Mouse (Mus musculus): ENCODE measurements at regions not wholly inside any gene's neighbourhood (a gene's known extent, or its start where the extent isn't known, plus 50 kb on each side); places are given as distances from the start of the nearest gene placed in this dataset.
A peak's percentile ranks its signal among the peaks of the same experiment; 100 is the strongest.

DNA sequence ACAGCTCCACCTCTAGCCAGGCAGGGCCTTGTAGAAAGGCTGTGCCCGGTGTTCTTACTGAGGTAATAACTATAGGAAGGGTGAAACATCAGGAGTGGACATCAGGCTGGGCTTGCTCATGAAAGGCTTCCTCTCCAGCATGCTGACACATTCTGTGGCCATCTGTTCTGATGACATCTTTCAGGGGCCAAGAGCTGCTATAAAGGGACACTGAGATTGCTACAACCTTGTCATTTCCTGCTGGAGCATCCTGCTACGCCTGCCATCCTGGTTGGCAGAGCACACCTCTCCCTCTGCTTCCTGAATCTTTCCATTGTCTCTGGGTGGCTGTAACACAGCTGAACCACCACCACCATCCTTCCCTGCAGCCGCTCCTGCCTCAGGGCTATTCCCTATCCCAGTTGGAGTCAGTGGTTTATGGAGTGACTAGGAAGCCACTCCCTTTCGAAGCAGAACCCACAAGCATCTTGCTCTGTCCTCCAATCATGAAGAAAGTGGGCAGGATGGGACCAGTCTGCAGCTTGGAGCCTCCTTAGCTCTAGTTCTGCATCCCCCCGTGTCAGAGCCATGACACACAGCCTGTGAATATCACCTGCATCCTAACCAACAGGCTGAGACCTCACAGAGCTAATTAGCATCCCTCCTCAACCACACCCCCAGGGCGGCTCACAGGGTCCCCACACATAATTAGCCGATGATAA lies 154.6 kb downstream of the Irx2 start:
- Histone ChIP-seq H3K9me3 (ENCODE audit: control insufficient read depth, low read length) (no peaks in the 10 kb centered on the region), H3K4me3 (ENCODE audit: low read depth, low read length) (no peak overlapping the region), H3K9ac (ENCODE audit: low read depth, low read length) (no peak overlapping the region), H3K27me3 (ENCODE audit: control insufficient read depth, insufficient read depth, low read length) (no peaks in the 10 kb centered on the region), H3K4me2 (replicated peaks; ENCODE audit: low read depth, low read length) (no peak overlapping the region), H3K27ac (ENCODE audit: low read depth, low read length) (no peak overlapping the region), H3K4me1 (replicated peaks; ENCODE audit: control insufficient read depth, insufficient read depth, low read length) (no peaks in the 10 kb centered on the region), H3K36me3 (ENCODE audit: control insufficient read depth, insufficient read depth, low read length) (no peaks in the 10 kb centered on the region)
- no peak for DNase-seq (ENCODE audit: low spot score)
- 72% methylated on average over 7 of the region's 7 CpGs for WGBS
- ATAC-seq (ENCODE audit: low FRiP score): no peak

DNA sequence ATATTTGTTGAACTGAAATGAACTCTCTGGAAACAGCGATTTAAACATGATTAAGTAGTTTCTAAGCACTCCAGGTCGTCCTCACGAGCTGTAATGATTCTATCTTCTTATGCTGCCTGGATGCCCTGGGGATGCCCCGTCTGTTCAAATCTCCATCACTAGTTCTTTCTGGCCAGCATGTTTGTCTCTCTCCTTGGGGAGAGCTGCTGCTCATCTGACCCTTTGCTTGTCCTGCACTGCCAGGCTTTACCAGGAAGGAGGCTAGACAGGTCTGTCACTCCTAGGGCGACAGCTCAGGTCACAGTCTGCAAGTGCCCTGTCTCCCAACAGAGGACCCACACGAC lies 155.1 kb downstream of the Irx2 start:
- no peak for DNase-seq (ENCODE audit: low spot score)
- no peak overlapping the region for H3K4me2 ChIP-seq (replicated peaks; ENCODE audit: low read depth, low read length)
- no peak overlapping the region for H3K4me3 ChIP-seq (ENCODE audit: low read depth, low read length)
- H3K9me3 ChIP-seq (ENCODE audit: control insufficient read depth, low read length): no peaks in the 10 kb centered on the region
- WGBS: 65% methylated on average over 6 of the region's 6 CpGs
- no peak overlapping the region; the same call in 1 of the 2 replicates for H3K9ac ChIP-seq (ENCODE audit: low read depth, low read length)
- H3K27ac ChIP-seq (ENCODE audit: low read depth, low read length): no peak overlapping the region
- ATAC-seq (ENCODE audit: low FRiP score): no peak
- no peaks in the 10 kb centered on the region for H3K27me3 ChIP-seq (ENCODE audit: control insufficient read depth, insufficient read depth, low read length)
- H3K4me1 ChIP-seq (replicated peaks; ENCODE audit: control insufficient read depth, insufficient read depth, low read length): no peaks in the 10 kb centered on the region
- no peaks in the 10 kb centered on the region for H3K36me3 ChIP-seq (ENCODE audit: control insufficient read depth, insufficient read depth, low read length)

DNA sequence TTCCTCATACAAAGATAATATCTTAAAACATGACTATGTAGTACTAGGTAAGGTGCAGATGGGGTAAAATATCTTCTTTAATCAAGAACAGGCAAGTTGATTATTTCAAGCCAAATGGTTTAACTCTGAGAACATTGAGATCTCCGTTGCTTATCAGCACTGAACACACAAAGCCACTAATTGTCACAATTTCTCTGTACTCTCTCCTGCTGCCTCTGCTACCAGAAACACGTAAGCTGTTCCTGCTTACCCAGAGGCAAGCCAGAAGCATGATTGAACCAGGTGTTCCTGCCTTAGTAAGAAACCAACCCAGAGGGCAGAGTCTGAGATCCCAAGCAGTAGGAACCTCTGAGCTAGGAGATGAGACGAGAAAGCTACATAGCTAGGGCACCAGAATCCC lies 164.1 kb downstream of the Irx2 start:
- Histone ChIP-seq H3K9me3 (ENCODE audit: control insufficient read depth, low read length) (no peaks in the 10 kb centered on the region), H3K4me3 (ENCODE audit: low read depth, low read length) (no peak overlapping the region), H3K27me3 (ENCODE audit: control insufficient read depth, insufficient read depth, low read length) (no peaks in the 10 kb centered on the region), H3K4me2 (replicated peaks; ENCODE audit: low read depth, low read length) (no peak overlapping the region), H3K4me1 (replicated peaks; ENCODE audit: control insufficient read depth, insufficient read depth, low read length) (no peaks in the 10 kb centered on the region), H3K9ac (ENCODE audit: low read depth, low read length) (no peak overlapping the region), H3K36me3 (ENCODE audit: control insufficient read depth, insufficient read depth, low read length) (no peaks in the 10 kb centered on the region), H3K27ac (ENCODE audit: low read depth, low read length) (no peak overlapping the region)
- WGBS: 79% methylated on average over 3 of the region's 3 CpGs
- DNase-seq (ENCODE audit: low spot score): no peak
- no peak for ATAC-seq (ENCODE audit: low FRiP score)

DNA sequence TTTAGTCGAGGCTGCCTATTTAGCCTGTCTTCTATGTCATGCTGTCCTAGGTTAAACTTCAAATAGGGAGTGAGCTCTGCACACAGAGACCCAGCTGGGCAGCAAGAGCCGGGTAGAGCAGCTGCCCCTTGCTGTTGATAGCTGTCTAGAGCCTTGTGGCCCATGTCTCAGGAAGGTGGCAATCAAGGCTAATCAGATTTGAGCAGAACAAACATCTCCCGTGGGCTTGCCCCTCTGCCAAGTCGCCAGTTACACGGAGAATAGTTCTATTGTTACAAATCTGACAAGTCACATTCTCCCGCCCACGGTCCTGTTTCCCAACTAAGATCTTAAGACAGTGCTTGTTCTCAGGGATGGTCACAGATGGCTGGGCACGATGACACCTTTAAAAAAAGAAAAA lies 171.4 kb downstream of the Irx2 start:
- 13% methylated on average over 8 of the region's 8 CpGs for WGBS
- Histone ChIP-seq H3K27ac (ENCODE audit: low read depth, low read length) (no peak overlapping the region), H3K4me1 (replicated peaks; ENCODE audit: control insufficient read depth, insufficient read depth, low read length) (no peaks in the 10 kb centered on the region), H3K4me2 (replicated peaks; ENCODE audit: low read depth, low read length) (no peak overlapping the region), H3K9me3 (ENCODE audit: control insufficient read depth, low read length) (no peaks in the 10 kb centered on the region), H3K27me3 (ENCODE audit: control insufficient read depth, insufficient read depth, low read length) (no peaks in the 10 kb centered on the region; the same call in 1 of the 2 replicates), H3K36me3 (ENCODE audit: control insufficient read depth, insufficient read depth, low read length) (no peaks in the 10 kb centered on the region), H3K4me3 (ENCODE audit: low read depth, low read length) (no peak overlapping the region), H3K9ac (ENCODE audit: low read depth, low read length) (no peak overlapping the region)
- DNase-seq (ENCODE audit: low spot score) (peak; percentile 19), ATAC-seq (ENCODE audit: low FRiP score) (no peak)

DNA sequence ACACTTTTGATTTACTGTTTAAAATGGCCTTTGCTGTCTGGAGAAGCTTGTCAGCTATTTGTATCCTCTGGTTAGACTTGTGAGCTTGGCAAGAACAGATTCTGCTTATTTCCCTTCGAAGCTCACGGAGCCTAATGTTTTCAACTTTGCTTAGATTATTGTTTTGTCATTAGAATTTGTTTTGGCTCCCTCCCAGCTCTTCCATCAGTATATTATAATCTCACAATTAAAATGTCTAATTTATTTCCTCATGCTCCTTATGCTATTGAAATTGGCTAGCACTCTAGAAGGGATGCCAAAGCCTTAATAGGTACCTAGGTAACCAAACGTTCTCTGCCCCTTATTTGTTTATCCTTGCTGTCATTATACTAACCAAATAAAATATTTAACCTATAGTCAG lies 171.9 kb downstream of the Irx2 start:
- WGBS: 66% methylated on average over 3 of the region's 3 CpGs
- Histone ChIP-seq H3K36me3 (ENCODE audit: control insufficient read depth, insufficient read depth, low read length) (no peaks in the 10 kb centered on the region), H3K9ac (ENCODE audit: low read depth, low read length) (no peak overlapping the region), H3K4me3 (ENCODE audit: low read depth, low read length) (no peak overlapping the region), H3K27me3 (ENCODE audit: control insufficient read depth, insufficient read depth, low read length) (no peaks in the 10 kb centered on the region; the same call in 1 of the 2 replicates), H3K9me3 (ENCODE audit: control insufficient read depth, low read length) (no peaks in the 10 kb centered on the region), H3K27ac (ENCODE audit: low read depth, low read length) (no peak overlapping the region), H3K4me1 (replicated peaks; ENCODE audit: control insufficient read depth, insufficient read depth, low read length) (no peaks in the 10 kb centered on the region), H3K4me2 (replicated peaks; ENCODE audit: low read depth, low read length) (no peak overlapping the region)
- ATAC-seq (ENCODE audit: low FRiP score): no peak
- DNase-seq (ENCODE audit: low spot score): no peak

DNA sequence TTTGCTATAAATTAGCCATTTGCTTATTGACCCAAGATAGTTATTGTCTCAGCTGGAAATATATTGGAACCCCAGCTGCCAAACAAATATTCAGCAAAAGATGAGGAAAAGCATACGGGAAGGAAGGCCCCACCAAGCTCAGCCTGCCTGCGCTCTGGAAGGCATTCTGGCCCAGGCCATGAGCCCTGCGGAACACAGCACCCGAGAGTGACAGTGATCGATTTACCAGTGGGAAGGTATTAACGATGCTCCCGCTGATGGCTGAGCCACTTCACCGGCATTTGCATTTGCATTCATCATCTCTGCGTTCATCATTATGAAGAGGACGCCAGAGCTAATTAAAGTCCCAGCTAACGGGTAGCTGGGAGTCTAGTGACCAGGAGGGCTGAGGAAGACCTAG lies 174.8 kb downstream of the Irx2 start:
- Histone ChIP-seq H3K4me1 (replicated peaks; ENCODE audit: control insufficient read depth, insufficient read depth, low read length) (no peaks in the 10 kb centered on the region), H3K27me3 (ENCODE audit: control insufficient read depth, insufficient read depth, low read length) (no peaks in the 10 kb centered on the region; the same call in 1 of the 2 replicates), H3K9me3 (ENCODE audit: control insufficient read depth, low read length) (no peaks in the 10 kb centered on the region), H3K9ac (ENCODE audit: low read depth, low read length) (no peak overlapping the region), H3K4me3 (ENCODE audit: low read depth, low read length) (no peak overlapping the region), H3K4me2 (replicated peaks; ENCODE audit: low read depth, low read length) (no peak overlapping the region), H3K27ac (ENCODE audit: low read depth, low read length) (no peak overlapping the region), H3K36me3 (ENCODE audit: control insufficient read depth, insufficient read depth, low read length) (no peaks in the 10 kb centered on the region)
- WGBS: 47% methylated on average over 11 of the region's 11 CpGs
- DNase-seq (ENCODE audit: low spot score): peak; percentile 42
- 0 out of 2 replicates have a peak, but pooled peaks have one; percentile 33 for ATAC-seq (ENCODE audit: low FRiP score)

DNA sequence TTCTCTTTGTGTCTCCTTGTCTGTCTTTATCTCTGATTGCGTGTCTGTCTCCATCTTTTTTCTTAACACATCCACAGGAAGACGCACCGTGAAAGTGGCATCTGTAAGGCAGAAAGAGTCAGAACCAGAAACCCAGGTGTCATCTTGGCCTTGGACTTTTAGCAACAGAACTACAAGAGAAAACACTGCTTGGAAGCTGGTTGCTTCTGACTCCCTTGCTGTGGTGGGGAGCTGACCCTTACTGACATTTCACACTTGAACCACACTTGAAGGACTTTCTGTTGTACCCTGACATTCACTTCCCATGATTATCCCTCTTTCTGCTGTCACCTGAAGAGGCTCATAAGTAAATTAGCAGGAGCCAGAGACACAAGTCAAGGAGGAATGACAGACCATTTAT lies 180.6 kb downstream of the Irx2 start:
- Histone ChIP-seq H3K4me2 (replicated peaks; ENCODE audit: low read depth, low read length) (no peak overlapping the region), H3K9me3 (ENCODE audit: control insufficient read depth, low read length) (no peaks in the 10 kb centered on the region), H3K27me3 (ENCODE audit: control insufficient read depth, insufficient read depth, low read length) (no peaks in the 10 kb centered on the region), H3K36me3 (ENCODE audit: control insufficient read depth, insufficient read depth, low read length) (no peaks in the 10 kb centered on the region), H3K4me3 (ENCODE audit: low read depth, low read length) (no peak overlapping the region), H3K27ac (ENCODE audit: low read depth, low read length) (no peak overlapping the region), H3K4me1 (replicated peaks; ENCODE audit: control insufficient read depth, insufficient read depth, low read length) (no peaks in the 10 kb centered on the region), H3K9ac (ENCODE audit: low read depth, low read length) (no peak overlapping the region)
- DNase-seq (ENCODE audit: low spot score) (no peak), ATAC-seq (ENCODE audit: low FRiP score) (no peak)
- WGBS: 91% methylated on average over 3 of the region's 3 CpGs

DNA sequence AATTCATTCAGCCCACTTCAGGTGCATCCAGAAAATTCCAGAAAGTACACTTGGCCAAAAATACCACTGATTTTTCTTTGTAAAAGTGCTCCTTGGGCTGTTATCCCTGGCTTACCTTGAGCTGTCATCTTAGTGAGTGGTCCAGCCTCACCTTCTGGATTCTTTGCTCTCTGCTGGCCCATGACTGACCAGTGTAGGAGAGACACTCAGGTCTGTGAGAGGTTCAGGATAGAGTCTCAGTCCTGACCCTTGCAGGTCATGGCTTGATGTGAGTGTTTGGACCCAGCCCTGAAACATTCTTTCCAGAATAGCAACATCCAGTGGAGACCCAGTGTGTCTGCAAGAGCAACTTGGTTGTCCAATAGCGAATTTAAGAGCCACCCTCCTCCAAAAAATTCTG lies 182.0 kb downstream of the Irx2 start:
- Histone ChIP-seq H3K4me3 (ENCODE audit: low read depth, low read length) (no peak overlapping the region), H3K27me3 (ENCODE audit: control insufficient read depth, insufficient read depth, low read length) (no peaks in the 10 kb centered on the region), H3K9ac (ENCODE audit: low read depth, low read length) (no peak overlapping the region), H3K36me3 (ENCODE audit: control insufficient read depth, insufficient read depth, low read length) (no peaks in the 10 kb centered on the region), H3K4me2 (replicated peaks; ENCODE audit: low read depth, low read length) (no peak overlapping the region), H3K4me1 (replicated peaks; ENCODE audit: control insufficient read depth, insufficient read depth, low read length) (peaks cover 3% of the 10 kb centered on the region; the same call in 1 of the 2 replicates), H3K27ac (ENCODE audit: low read depth, low read length) (no peak overlapping the region), H3K9me3 (ENCODE audit: control insufficient read depth, low read length) (no peaks in the 10 kb centered on the region)
- ATAC-seq (ENCODE audit: low FRiP score): no peak
- 79% methylated on average over 1 of the region's 1 CpGs for WGBS
- no peak for DNase-seq (ENCODE audit: low spot score)

DNA sequence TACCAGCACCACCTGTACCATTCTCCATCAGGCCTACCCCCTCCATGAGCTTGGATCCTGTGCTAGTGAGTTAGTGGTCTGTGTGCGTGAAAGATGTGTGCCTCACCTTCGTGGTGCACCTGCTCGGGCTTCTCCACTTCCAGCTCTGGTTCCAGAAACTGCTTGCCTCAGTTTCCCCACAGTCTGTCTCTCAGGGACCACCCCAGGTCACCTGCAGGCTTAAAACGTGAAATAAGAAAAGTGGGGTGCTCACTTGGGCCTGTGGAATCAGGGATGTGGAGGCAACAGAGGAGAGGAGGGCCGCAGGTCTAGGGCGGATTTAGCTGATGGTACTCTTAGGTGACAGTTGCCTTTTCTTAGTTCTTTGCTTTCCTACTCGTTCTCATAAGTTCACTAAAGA lies 186.0 kb downstream of the Irx2 start:
- Histone ChIP-seq H3K4me1 (replicated peaks; ENCODE audit: control insufficient read depth, insufficient read depth, low read length) (peaks cover 7% of the 10 kb centered on the region), H3K27ac (ENCODE audit: low read depth, low read length) (peak overlapping the region; percentile 59), H3K9ac (ENCODE audit: low read depth, low read length) (no peak overlapping the region), H3K27me3 (ENCODE audit: control insufficient read depth, insufficient read depth, low read length) (peaks cover 3% of the 10 kb centered on the region; the same call in 1 of the 2 replicates), H3K9me3 (ENCODE audit: control insufficient read depth, low read length) (no peaks in the 10 kb centered on the region), H3K4me3 (ENCODE audit: low read depth, low read length) (no peak overlapping the region), H3K36me3 (ENCODE audit: control insufficient read depth, insufficient read depth, low read length) (no peaks in the 10 kb centered on the region), H3K4me2 (replicated peaks; ENCODE audit: low read depth, low read length) (no peak overlapping the region)
- 34% methylated on average over 7 of the region's 7 CpGs for WGBS
- DNase-seq (ENCODE audit: low spot score): no peak
- no peak for ATAC-seq (ENCODE audit: low FRiP score)
